Mouse (Mus musculus) adrenal gland, adult (tissue): ENCODE data around the gene Gabrb1.

ENCODE experiments used
- DNase-seq, 2 experiments: peaks; one replicate each; pipeline ENCODE4 v3.0.0; 2022 to 2023; ENCODE audit warnings: low spot score in 1 of 2; ENCODE audit not compliant: inconsistent age in 2 of 2

Gabrb1 gene

DNA sequence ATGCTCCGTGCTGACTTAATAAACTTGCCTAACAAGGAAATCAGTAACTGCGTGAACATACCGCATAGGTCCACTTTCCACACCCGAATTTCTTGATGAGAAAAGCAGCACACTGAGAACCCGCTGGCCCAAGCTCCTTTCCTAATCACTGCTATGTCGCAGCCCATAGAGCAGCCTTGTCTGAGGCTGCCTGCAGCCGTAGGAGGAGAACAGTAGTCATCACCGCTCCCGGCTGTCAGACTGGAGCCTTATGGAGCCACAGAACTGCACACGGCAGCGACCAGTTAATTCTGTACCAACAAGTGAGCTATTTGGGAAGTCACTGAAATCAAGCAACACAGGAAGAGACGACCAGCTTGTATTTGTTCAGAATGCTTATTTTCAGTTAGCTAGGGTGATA is 500.8 kb downstream of the Gabrb1 start:
- DNase-seq, result no peak

GRCm38 (mm10) chr5:72159537-72159936 is 501.6 kb downstream of the Gabrb1 start:
- no peak for DNase-seq

DNA sequence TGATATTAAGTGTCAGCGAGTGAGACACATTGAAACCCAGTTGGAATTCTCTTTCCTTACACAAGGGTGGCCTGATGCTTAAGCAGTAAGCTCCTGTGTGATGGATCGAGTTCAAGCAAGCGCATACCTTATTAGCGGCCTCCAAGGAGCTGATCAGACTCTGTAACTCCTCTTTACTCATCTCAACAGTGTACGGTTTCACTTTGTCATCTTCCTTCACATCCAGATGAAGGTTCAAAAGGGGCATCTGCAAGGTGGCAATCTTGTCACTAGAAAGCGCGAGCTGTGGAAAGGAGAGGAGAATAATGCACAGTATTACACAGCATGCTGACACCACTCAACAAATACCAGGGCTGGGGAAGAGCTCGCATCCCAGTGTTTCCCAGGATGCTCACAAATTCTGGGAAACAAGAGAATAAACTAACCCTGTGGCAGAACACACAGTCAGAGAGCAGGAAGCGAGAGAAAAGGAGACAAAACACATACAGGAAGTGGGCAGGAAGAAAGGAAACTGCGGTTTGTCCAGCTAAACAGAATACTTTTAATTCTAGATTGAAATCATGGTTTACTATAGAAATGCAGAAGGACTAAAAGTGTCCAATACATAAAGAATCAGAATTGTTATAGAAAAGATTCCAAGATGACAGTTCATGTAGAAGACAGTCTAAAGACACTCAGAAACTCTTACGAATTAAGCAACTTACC is 503.0 kb downstream of the Gabrb1 start:
- DNase-seq, result no peak

- DNase-seq, result peak in 1 of 2 experiments; percentile 18
Observed at GRCm38 (mm10) chr5:72162855-72163254, 504.9 kb downstream of the Gabrb1 start.

GRCm38 (mm10) chr5:72164386-72164785 is 506.5 kb downstream of the Gabrb1 start:
- peak in 1 of 2 experiments; percentile 18 for DNase-seq

- peak; percentile 95 to 98 for DNase-seq
Observed at GRCm38 (mm10) chr5:72167594-72168284, 509.8 kb downstream of the Gabrb1 start, which contains the start of gene Commd8. Commd8 (minus strand) TSS chr5:72168189.

- no peak for DNase-seq
Observed at GRCm38 (mm10) chr5:72168285-72168621, 510.3 kb downstream of the Gabrb1 start.

GRCm38 (mm10) chr5:72170067-72170466 is 512.2 kb downstream of the Gabrb1 start:
- DNase-seq, result no peak

DNA sequence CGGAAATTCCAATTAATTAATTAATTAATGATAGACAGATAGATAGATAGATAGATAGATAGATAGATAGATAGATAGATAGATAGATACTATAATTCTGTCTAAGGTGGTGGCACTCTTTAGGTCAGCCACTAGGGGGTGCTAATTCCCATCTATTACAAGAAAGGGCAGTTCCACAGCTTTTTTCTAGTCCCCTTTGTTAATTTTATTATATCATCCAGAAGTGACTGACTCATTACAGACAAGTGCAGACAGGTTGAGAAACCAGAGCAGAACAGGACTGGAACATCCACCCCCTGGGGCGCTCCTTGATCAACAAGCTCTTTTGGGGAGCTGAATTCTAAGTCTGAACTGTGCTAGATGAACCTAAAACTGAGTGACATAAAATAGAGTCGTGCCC is 514.8 kb downstream of the Gabrb1 start:
- peak; percentile 43 to 87 for DNase-seq

DNA sequence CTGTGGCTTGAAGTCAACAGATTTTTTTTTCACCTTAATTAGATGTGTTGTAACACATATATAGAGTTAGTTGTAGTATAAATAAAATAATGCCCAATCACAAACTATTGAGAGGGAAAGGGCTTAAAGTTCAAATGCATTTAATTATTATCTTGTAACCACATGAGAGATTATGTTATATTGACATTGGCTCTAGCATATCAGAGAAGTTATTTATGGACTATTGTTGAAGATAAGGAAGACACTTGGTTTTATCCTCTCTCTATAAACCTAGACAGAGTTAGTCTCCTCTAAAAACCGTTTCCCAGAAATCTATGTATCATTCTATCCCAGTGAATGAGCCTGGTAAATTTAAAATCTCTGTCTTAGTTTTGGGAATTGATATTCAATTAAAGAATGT is 515.6 kb downstream of the Gabrb1 start:
- no peak for DNase-seq

DNA sequence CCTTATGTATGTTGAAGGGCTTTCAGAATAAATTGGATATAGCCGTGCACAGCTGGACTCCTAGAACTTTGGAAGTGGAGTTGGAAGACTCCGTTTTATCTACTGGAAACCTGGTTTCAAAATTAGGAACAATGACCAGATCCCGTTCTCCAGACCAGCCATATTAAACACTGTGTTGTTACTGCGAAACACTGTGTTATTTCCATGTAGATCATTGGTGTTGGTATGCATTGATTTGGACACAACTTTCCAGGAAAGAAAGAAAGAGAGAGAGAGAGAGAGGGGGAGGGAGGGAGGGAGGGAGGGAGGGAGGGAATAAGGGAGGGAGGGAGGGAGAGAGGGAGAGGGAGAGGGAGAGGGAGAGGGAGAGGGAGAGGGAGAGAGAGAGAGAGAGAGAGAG is 517.1 kb downstream of the Gabrb1 start:
- DNase-seq, result no peak

DNA sequence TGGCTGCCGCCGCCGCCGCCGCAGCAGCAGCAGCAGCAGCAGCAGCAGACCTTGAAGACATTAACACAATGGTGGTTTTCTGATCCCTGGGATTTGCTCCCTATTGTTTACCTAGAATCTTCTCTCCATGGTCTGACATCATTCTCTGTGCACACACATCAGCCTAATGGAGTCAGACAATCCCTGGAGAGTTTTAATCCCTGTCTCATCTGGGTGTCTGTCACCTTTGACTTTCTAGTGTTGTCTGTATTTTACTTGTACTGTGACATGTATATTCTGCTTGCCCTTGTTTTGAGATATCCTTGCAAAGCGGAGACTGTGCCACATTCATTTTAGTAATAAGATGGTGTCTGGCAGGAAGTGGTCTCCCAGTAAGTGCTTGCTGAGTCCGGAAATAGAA is 517.6 kb downstream of the Gabrb1 start:
- peak in 1 of 2 experiments; percentile 48 for DNase-seq

GRCm38 (mm10) chr5:72181194-72181593 is 523.3 kb downstream of the Gabrb1 start:
- no peak for DNase-seq

- DNase-seq, result no peak
Observed at GRCm38 (mm10) chr5:72182804-72183203, 524.9 kb downstream of the Gabrb1 start.

DNA sequence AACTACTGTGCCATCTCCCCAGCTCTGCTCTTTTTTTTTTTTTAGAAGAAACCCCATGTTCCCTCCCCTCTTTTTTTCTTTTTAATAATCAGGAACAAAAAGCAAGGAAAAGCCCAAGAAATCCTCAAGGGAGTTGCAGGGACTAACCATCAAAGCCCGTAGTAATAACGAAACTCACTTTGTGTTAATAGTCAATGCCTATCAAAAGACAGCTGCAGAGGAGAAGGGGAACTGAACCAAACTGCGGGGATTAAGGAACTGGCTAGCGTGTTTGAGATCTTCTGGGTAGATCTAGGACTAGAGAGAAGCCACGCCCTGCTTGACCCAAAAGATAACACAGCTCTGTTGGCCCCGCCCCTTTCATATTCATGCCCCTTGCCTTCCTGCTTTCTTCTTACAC is 526.0 kb downstream of the Gabrb1 start:
- DNase-seq, result no peak

- no peak for DNase-seq
Observed at GRCm38 (mm10) chr5:72184437-72185100, 526.7 kb downstream of the Gabrb1 start.

DNA sequence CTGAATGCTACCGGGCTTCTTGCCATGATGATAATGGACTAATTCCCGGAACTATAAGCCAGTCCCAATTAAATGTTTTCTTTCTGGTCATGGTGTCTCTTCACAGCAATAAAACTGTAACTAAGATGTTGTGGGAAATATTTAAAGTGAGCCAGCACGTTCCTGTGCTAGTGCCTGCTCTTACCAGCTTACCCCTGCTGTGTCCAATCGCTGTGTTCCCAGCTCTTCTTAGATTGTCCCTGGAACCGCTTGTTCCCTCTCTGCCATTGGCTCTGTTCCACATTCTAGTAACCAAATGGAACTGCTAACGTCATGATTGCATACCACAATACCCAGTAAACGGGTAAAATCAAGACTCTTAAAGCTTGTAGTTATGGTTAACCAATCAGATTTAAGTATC is 533.2 kb downstream of the Gabrb1 start:
- DNase-seq, result no peak

GRCm38 (mm10) chr5:72191932-72192331 is 534.0 kb downstream of the Gabrb1 start:
- DNase-seq, result no peak

DNA sequence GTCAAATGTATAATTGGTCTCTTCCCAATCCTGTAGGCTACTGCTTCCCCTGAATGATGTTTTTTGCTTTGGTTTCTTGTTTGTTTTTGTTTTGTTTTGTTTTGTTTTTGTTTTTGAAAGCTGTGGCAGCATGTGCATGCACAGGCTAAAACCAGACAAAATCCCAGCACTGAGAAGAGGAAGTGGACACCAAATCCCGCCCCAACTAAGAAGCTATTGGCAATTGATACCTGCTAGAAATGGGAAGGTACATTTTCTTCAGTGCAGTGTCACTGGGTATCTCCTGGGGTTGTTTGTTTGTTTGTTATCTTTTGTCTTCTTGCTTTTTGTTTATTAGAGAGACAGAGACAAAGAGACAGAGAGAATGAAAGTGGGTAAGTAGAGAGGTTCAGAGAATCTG is 537.5 kb downstream of the Gabrb1 start:
- no peak for DNase-seq
